Comparison of ENCODE assay signal across 17 mouse cellular contexts in the genomic region with DNA sequence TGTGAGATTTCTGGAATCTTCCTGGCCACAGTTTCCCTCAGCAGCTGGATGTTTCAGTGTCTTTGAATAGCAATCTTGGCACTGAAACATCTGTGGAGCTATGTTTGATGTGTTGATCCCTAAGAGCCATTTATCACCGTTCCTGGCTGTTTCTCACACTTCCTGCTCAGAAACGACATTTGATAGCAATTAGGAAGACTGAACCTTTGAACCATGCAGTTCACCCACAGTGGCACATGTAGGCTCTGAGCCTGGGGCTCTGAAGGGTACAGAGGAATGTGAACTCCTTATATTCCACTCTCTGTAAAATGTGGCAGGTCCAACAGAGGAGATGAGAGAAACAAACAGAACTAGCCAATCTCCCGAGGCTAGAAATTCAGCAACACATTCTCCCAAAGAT.
A peak's percentile ranks its signal among the peaks of the same experiment; 100 is the strongest.
DNase-seq lines count a peak whose midpoint lies in the region; ATAC-seq lines count a peak whose summit lies in the region.
"Had no signal": no experiment of that assay in that cellular context is flagged by ENCODE, and none has a peak within 500 bp of the region (broad histone marks: within the 10 kb centered on the region; RNA-seq: fewer than 3 reads in every experiment).

No protein-coding gene starts in this region.

- H3K4me1 ChIP-seq in lung, embryonic 15.5 days: peaks cover 17% of the 10 kb centered on the region
- peaks cover 41% of the 10 kb centered on the region for H3K4me1 ChIP-seq in limb, embryonic 13.5 days
- H3K4me1 ChIP-seq: megakaryocyte, embryonic 14.5 days had no signal

- no peaks in the 10 kb centered on the region for H3K27me3 ChIP-seq in lung, embryonic 15.5 days
- H3K27me3 ChIP-seq in limb, embryonic 13.5 days: no peaks in the 10 kb centered on the region
- H3K27me3 ChIP-seq: forebrain, embryonic 12.5 days; heart, embryonic 12.5 days; megakaryocyte, embryonic 14.5 days had no signal

- intact Hi-C loops in heart, postnatal 10 days (cut with DNase I): no loop called here
- intact Hi-C loops in heart, postnatal 14 days (cut with DNase I): loop anchor here (10.0 kb wide), 1 partner anchor 329 kb away; the partner anchor contains the start of gene Rnd3

- H3K9ac ChIP-seq in lung, embryonic 15.5 days: no peak overlapping the region
- no peak overlapping the region for H3K9ac ChIP-seq in limb, embryonic 13.5 days
- H3K9ac ChIP-seq: forebrain, embryonic 12.5 days; heart, embryonic 12.5 days had no signal

- ATAC-seq in lung, embryonic 15.5 days (ENCODE audit: borderline replicate concordance, extremely low read depth, low FRiP score, low TSS enrichment): no peak
- no peak for ATAC-seq in limb, embryonic 13.5 days (ENCODE audit: low FRiP score, low read depth)

- peak; percentile 18 to 38 for DNase-seq in heart, postnatal 10 days
- no peak for DNase-seq in heart, postnatal 14 days
- DNase-seq in lung, adult 18-20 months: no peak
- peak; percentile 70 for DNase-seq in embryo, embryonic 11 days
- no peak for DNase-seq in retina, postnatal 1 day
- DNase-seq in layer of hippocampus, postnatal 14 days (ENCODE audit: low spot score in 2 of 2): no peak
- DNase-seq: adrenal gland, postnatal 14 days; cerebellum, adult 18-20 months; cerebellum, postnatal 36 days; heart, postnatal 4 days; kidney, postnatal 10 days; thymus, postnatal 25 days had no signal

- H3K27ac ChIP-seq in lung, embryonic 15.5 days: peak overlapping the region; percentile 23
- peak overlapping the region; percentile 22; the same call in 1 of the 2 replicates for H3K27ac ChIP-seq in limb, embryonic 13.5 days
- H3K27ac ChIP-seq: forebrain, embryonic 12.5 days had no signal

- H3K9me3 ChIP-seq in lung, embryonic 15.5 days: no peaks in the 10 kb centered on the region
- no peaks in the 10 kb centered on the region for H3K9me3 ChIP-seq in limb, embryonic 13.5 days
- H3K9me3 ChIP-seq: forebrain, embryonic 12.5 days; heart, embryonic 12.5 days had no signal

- no peak overlapping the region for H3K4me3 ChIP-seq in lung, embryonic 15.5 days
- no peak overlapping the region for H3K4me3 ChIP-seq in limb, embryonic 13.5 days
- H3K4me3 ChIP-seq: forebrain, embryonic 12.5 days; heart, embryonic 12.5 days; megakaryocyte, embryonic 14.5 days had no signal

- H3K36me3 ChIP-seq in lung, embryonic 15.5 days: no peaks in the 10 kb centered on the region
- H3K36me3 ChIP-seq in limb, embryonic 13.5 days: no peaks in the 10 kb centered on the region
- H3K36me3 ChIP-seq: forebrain, embryonic 12.5 days; heart, embryonic 12.5 days had no signal

- no peak overlapping the region for H3K4me2 ChIP-seq in lung, embryonic 15.5 days
- H3K4me2 ChIP-seq in limb, embryonic 13.5 days (replicated peaks): no peak overlapping the region
- H3K4me2 ChIP-seq: forebrain, embryonic 12.5 days; heart, embryonic 12.5 days had no signal

- WGBS in lung, embryonic 15.5 days: 18% methylated on average over 3 of the region's 3 CpGs
- 0% methylated on average over 3 of the region's 3 CpGs for WGBS in limb, embryonic 13.5 days

Comparison
In these comparisons a context has a peak if more than half of its experiments do, and no peak if none do; other contexts are left out.
1. DNase-seq: peak in heart, postnatal 10 days (2 of 2) and embryo, embryonic 11 days (single experiment); none in heart, postnatal 14 days (0 of 2), lung, adult 18-20 months (0 of 2), retina, postnatal 1 day (single experiment) and layer of hippocampus, postnatal 14 days (0 of 2).